Mouse (Mus musculus): Measurements from ENCODE around the gene Opn4.

The Opn4 gene

DNA sequence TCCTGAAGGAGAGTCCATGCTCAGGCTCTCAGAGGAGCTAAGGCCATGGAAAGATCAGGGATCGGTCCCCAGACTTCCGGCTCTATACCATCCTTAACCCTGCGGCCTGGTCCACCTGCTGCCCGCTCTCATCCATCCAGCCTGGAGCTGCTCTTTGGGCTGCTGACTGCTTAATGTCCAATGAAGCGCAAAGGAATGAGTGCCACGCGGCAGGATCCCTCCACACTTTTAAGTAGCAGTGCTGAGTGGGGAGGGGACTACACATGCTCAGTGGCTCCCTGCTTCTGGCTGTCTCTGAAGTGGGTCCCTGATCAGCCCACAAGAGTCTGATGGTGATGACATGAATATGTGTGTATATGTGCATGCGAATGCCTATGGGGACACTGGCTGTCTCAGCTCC, at the start of gene Opn4:
Gene Opn4 (minus strand): TSS at position 202 of the 400 bp plus-strand sequence.
- DNase-seq: no peak

DNA sequence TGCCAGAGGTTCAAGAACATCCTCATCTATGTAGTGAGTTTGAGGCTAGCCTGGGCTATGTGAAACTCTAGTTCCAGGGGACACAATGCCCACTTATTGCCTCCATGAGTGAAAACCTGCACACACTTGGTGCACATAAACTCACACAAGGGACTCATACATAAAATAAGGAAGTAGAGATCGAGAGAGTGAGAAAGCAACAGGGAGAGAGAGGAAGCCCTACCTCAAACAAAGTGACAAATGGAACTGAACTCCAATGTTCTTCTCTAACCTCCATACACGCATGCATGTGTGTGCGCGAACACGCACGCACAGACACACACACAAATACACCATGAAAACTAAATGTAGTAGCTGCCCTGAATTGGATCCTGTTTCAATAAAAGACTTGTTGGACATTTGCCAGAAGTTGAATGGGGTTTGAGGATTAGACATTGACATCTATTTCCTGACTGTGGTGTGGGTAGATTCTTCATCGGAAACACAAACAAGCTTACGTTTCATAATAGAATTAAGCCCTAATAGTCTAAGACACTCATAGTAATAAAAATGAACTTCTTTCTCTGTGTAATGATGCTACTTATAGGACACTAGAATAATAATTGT, 48.0 kb upstream of the Opn4 start:
- DNase-seq: no peak

DNA sequence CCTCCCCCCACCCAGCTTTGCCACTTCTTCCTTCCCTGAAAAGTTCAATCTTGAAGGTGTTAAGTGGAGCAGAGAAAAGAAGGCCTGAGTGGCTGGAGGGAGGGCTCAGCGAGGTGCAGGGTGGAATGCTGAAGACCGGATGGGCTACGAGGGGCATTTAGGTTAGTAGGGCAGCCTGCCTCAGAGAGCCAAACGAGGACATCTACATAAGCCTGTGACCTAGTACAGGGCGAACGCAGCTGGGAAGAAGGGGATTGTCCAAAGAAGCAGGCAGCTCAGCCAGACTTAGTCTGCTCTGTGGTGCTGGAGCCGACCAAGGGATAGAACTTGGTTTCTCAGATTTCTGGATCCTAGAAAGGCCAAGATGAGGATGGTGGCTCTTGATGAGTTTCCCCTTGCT, 44.2 kb upstream of the Opn4 start:
- no peak for DNase-seq

DNA sequence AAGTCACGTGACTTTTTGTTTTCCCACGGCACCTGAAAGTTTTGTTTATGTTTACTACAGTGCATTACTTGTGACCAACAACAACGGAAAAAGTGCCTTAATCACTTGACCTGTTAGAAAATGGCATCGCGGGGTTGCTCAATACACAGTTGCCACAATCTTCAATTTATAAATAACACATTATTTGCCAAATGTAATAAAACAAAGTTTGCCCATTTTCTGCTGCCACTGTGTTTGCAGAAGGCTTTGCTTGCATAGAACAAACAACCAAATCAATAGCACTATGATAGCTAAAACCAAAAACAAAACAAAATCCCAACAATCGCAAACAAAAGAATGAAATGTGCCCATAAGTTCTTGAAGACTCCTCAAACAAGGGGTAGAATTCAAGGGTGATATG, 35.8 kb upstream of the Opn4 start:
- DNase-seq: no peak

DNA sequence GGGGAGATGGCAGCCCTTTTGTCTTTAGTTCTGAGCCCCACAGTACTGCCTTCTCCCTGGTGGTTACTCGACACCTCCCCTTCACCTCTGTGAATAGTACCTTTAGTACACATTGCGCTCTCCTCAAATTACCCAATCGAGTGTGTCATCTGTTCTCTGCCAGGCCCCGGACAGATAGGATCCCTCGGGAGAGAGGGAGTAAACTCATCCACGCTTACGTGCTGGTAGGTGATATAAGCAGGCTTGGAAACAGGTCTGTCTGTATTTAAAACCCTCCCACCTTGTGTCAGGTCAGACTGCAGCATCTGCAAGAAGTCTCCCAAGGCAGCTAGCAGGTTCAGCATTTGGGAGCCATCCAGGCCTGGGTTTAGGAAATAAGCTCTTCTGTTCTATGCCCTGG, 35.2 kb upstream of the Opn4 start:
- no peak for DNase-seq

DNA sequence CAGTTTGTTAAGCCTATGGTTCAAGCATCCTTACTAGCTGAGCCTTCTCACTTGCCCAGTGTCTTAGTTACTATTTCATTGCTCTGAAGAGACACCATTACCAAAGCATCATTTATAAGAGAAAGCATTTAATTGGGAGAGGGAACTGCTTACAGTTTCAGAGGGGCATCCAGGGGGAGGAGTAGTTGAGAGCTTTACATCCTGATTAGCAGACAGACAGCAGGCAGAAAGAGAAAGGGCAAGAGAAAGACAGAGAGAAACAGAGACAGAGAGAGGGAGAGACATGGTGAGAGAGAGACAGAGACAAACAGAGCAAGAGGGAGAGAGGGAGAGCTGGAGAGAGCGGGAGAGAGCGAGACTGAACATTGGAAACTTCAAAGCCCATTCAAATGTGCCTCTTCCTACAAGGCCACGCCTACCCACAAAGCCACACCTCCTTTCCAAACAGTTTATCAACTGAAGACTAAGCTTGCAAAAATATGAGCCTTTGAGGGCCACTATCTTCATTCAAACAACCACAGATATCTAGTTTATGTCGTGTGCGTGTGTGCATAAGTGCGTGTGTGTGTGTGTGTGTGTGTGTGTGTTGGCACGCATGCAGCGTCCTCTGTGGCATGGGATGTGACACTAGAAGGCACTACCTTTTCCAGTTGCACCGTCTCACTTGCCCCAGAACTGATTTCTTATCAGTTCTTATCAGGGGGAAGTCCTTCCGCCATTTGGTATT, 32.9 kb upstream of the Opn4 start:
- DNase-seq: no peak

DNA sequence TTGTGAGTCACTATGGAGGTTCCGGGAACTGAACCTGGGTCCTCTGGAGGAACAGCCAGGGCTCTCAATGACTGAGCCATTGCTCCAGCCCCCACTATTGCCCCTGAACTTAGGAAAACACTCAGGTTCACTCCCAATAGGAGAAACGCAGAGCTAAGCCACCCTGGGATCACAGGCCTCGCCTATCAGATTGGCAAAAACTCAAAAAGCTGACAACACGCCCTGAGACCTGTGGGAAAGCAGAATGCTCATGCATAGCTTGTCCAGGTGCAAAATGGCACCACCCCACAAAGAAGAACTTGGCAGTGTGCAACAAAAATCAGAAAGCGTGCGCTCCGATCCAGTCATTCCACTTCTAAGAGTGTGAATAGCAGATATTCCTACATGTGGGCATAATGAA, 26.9 kb upstream of the Opn4 start:
- no peak for DNase-seq

DNA sequence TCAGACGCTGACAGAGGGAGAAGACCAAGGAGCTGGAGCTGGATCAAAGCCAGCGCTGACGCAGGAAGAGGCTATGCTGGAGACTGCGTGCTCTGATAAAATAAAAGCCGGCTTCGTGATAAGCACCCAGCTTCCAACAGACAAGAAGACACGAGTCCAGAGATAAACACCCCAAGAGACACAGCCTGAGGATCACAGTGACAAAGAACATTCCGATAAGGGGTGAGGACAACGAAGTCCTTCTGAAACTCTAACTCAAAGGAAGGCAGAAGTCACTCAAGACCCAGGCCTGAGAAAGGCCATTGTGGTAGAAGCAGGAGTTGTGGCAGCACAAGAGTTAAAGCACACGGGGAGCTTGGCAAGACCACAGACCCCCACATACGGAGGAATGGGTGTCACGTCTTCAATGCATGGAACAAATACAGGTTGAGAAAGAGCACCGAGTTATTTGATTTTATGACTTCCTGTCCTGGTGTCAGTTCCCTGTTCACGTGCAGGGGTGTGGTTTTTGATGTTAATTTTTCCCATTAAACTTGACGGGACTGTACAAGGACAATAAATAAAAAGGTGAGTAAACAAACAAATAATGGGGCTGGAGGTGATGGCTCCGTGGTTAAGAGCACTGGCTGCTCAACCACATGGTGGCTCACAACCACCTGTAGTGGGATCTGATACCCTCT, 23.7 kb upstream of the Opn4 start:
- no peak for DNase-seq

DNA sequence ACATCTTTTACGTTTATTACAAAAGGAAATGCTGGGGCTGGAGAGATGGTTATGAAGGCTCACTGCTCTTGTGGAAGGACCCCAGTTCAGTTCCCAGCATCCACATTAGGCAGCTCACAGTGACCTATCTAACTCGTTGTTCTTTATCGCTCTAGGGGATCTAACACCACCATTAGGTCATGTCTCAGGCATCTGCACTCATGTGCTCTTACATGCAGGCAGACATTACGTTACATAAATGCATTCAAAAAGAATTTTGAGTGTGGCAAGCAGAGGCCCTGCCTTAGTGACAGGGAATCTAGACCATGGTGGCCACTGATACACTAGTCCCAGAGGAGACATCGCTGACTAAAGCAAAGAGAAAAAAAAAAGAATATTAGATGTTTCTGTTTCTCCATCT, 23.1 kb upstream of the Opn4 start:
- DNase-seq: no peak

DNA sequence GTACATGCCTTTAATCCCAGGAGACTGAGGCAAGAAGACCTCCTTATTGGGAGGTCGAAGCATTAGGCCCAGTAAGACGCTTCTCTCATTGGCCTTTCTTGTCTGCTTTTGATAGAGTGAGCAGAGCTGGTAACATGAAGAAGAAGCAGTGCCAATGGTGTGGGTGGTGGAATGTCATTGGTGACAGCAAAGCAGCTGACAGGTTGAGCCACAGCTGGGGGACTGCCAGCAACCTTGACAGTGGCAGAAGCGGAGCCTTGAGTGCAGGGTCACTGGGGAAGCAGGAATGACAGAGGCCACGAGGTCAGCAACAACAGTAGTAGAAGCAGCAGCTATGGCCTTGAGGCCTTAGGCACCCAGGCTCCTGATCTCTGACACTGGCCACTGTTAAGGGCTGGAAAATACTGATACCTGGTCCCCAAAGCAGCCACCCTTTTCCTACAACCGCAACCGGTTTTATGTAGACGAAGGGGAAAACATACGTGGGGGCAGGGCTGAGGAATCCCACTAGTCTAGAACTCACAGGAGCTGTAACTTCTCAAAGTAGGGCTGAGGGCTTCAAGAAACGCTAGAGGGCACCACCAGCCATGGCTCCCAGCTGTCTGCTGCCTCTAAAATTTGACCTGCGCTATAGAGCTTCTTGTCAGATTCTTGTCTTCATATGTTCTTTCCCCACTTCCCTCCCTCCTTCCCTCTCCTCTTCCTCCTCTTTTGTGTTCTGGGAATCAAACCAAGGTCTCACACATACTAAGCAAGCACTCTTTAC, 20.9 kb upstream of the Opn4 start:
- DNase-seq: peak; percentile 19

DNA sequence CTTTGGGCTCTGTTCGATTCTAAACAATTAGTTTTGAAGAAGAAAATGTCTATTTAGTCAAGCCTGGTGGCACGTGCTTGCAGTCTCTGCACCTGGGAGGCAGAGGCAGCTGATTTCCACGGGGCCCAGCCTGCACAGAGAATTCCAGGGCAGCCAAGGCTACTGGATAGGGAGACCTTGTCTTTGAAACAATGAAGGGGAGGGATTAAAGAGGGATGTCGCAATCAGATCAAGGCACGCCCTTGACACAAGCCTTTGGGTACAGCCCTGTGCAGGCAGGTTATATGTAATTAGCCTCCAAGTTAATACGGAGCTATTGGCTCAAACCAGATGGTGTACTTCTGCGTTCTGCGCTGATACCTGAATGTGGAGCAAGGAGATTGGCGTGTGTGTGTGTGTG, 18.9 kb upstream of the Opn4 start:
- DNase-seq: no peak

DNA sequence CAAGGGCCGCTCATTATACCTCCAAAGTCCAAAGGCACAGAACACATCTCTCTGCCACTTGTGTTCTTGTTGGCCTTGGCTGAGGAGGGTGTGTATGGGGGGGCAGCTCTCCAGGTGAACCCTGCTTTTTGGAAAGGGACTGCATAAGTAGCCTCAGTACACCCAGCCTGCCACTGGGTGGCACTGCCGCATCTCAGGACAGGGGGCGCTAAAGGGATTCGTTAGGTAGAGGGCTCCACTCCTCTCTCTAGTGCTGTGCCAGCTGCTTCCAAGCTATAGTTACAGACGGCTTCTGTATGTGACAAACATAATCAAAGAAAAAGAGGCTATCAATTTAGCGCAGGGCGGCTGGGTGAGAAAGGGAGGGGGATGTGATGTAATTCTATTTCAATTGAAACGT, 16.9 kb upstream of the Opn4 start:
- DNase-seq: peak; percentile 79

DNA sequence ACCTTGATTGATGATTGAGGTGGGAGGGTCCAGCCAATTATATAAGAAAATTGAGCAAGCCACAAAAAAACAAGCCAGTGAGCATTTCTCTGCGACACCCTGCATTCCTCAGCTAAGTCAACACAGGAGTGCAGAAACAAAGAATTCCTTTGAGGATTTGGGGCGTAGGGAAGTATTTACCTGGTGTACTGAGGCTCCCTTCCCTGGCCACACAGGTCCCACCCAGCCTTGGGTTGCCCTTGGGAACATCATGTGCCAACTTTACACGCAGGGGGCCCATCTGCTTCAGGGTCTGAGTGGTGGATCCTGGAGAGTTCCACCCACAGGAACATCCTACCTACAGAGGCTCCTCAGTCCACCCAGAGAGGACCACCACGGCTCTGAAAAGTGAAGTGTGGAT, 15.7 kb upstream of the Opn4 start:
- no peak for DNase-seq

DNA sequence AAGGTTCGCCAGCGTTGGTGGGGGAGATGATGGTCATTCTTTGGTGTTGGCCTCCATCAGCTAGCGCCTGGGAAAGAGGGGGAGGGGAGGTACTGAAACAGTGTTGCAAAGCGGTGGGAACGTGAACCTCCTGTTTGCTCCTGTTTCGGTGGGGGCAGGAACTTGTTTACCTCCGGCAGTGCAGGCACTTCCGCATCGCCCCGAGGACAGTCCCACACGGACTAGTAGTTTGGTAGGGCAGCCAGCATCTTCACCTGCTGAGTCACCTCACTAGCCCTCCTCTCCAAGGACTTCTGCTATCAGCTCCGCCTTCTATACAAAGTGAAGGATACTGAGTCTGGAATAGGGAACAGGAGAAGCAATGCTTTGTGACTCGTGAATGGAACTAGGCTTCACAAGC, 15.1 kb upstream of the Opn4 start:
- DNase-seq: no peak

DNA sequence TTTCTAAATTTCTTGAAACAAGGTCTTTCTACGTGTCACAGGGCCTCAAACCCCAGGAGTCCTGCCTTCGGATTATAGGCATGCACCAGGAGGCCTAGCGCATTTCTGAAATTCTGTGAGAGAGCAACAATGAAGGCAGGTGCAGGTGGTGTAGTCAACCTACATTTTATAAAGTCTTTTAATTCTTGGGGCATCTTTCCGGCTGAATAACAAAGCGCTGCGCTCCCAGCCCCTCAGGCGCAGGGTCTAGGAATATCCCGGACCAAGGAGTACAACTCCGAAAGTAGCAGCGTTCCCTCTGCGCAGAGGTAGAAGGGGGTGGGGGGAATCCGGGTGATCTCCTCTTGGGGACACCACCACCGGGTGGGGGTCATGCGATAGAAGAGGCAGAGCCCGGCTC, 14.6 kb upstream of the Opn4 start:
- DNase-seq: no peak

DNA sequence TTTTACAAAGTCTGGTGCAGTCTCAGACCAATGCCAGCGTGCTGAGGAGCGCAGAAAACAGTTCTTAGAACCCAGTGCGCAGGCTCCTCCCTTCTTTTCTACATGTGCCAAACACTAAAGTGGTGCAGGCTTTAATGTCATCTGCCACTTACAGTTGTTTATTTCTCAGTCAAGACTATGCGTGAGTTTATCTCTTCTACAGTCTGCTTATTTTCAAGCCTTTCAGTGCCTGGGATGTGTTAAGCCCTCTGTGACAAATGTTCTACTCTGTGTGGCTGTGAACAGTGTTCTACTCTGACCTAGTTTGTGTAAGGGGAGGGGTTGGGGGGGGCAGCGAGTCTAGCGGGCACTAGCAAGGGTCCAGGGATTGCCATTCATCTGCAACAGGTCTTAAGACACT, 13.6 kb upstream of the Opn4 start:
- no peak for DNase-seq

DNA sequence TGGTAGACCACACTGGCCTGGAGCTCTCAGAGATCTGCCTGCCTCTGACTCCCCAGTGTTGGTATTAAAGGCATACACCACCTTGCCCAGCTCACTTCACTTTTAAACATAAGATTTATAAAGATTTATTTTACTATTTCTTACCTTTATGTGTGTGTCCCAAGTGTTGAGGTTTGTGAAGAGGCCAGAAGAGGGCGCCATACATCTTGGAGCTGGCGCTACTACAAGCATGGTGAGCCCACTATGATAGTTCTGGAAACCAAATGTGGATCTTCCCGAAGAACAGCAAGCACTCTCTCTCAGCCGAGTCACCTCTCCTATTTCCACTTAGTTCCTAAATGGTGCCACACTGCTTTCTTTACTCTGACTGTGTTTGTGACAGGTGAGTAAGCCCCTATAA, 12.3 kb upstream of the Opn4 start:
- no peak for DNase-seq

DNA sequence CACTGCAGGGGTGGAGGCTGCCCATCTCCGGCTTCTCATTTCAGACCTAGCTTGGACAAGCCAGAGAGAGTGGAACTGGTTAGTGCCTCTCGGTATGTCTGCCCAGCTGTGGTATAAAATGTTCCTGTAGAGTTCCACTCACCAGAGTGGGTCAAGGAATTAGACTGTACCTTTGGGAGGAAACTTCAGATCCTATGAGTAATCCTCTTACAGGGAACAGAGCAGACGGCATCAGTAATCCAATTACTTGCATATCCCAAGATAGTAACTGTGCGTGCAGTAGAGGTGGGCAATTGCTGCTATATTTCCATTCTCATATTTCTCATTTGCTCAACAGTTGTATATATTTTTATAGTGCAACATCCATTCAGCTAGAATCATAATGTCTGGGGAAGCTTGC, 11.6 kb upstream of the Opn4 start:
- DNase-seq: no peak

DNA sequence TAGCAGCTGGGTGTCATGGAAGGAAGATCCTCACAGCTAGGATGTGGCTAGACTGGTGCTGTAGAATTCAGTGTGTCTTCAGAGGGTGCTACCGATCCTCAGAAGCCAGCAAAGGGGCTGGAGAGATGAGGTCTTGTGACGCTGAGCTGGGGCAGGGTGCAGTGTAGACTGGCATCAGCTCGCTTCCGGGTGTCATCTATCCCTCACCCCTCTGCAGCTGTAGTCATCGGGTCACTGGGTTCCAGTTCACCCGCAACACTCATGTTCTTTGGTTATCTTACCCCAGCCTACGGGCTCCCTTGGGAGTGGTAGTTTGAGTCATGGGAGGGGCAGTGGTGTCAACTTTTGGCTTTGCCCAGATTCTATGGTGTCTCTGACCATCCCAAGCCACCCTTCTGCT, 2.0 kb upstream of the Opn4 start:
- DNase-seq: no peak

DNA sequence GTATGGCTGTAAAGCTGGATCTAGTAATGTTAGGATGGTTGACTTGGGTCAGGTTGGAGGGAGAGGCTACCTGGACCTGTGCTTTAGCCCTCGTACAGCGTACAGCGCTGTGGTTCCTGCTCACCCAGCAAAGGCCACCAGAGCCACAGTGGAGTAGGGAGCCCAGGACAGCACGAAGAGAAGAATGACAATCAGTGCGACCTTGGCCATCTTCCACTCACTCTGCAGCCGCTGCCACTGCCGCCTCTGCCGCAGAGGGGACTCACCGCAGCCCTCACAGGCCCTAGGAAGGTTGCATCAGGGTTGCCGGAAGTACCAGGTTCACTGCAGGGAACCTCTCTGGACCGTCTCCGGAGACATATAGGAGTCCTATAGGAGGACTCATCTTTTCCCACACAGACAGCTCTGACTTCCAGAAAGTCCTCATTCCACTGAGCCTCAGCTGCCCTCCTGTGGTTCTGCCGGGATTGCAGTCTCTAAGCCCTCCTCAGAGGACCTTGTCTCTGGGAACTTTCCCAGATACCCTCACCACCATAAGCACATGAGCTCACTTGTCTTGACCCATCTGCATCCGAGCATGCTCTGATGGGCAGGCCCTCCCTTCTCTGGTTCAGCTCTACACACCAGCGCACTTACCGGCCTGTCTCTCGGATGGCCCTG, 4.2 kb downstream of the Opn4 start:
- no peak for DNase-seq

DNA sequence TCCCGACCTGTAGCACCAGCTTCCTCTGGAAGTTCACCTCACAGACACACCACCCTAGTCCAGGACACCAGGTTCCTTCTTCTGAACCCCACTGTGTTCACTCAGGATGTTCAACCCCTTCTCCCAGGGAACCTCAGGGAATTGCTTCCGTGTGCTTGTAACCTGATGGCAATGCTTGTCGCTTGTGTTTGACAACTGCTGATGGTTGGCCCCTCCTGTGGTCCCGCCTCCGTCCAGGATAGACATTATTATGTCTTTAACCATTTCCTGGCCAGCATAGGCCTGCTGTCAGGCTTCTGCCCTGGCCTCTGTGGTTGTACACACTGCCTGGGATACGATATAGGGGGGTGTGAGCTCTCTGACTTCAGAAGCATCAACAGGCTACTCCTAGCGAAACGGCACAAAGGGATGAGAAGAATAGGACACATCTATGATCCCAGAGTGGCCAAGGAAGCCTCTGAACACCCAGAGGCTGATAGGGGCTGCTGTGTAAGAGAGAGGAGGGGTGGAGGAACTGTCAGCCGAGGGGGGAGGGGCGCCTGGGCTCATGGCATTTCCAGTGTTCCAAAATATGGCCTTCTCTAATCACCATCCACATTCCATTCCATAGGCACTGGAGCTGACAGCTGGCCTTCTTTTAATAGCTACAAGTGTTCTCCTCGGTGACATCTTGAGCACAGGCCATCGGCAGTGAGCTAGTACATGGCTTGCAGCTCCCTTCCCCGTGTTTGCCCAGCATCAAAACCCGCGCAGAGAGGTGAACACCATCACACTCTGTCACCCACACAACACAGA, 8.0 kb downstream of the Opn4 start:
- no peak for DNase-seq

Data from cerebellum, adult 8-10 months (tissue).